Mouse (Mus musculus) CD8-positive naive resting alpha-beta T cell, adult 2 months (primary cell): ENCODE measurements around the gene Oas1e.
"Not testable (repeated sequence)": the region's sequence is repeated elsewhere in the genome, so short reads cannot be mapped to it uniquely, and the experiment has no call there.

Experiments used
- DNase-seq, 2 experiments: peaks; one replicate each; pipeline ENCODE4 v3.0.0; 2022; ENCODE audit warnings: low read depth in 2 of 2, low spot score in 2 of 2

Oas1e gene

GRCm38 (mm10) chr5:120795480-120796034 lies at the start of gene Oas1e:
TSS of gene Oas1e (minus strand) at chr5:120795530.
- DNase-seq: not testable (repeated sequence)

DNA sequence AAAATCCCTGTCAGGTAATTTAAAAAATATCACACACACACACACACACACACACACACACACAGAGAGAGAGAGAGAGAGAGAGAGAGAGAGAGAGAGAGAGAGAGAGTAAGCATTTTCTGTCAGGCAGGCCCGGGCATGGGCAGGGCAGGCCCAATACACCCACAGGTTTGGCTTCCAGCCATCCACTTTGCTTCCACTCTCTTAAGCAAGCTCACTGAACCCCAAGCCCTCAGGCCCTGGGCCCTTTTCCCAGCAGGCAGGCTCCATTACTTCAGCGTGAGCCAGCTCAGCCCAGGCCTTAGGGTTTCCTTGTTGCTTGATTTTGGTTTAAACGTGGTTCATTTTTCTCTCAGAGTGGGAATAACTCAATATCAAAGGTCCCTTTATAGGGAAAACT lies 49.4 kb upstream of the Oas1e start:
- DNase-seq: no peak

- DNase-seq: peak; percentile 54 to 68
Measured at GRCm38 (mm10) chr5:120836731-120837585, 41.6 kb upstream of the Oas1e start.

- no peak for DNase-seq
Measured at GRCm38 (mm10) chr5:120833335-120834280, 38.3 kb upstream of the Oas1e start.

DNA sequence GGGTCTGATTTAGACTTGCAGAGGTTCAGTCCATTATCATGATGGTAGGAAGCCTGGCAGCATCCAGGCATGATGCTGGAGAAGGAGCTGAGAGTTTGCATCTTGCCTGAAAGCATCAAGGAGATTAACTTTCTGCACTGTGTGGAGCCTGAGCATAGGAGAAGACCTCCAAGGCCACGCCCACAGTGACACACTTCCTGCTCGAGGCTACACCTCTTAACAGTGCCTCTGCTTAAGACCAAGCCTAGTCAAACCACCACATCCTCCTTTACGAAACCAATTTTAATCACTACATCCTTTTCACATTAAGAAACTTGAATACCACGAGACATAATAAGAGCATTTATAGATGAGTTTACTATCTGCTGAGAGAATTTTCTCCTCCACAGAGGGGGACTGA lies 35.7 kb upstream of the Oas1e start:
- peak; percentile 10 to 41 for DNase-seq

- no peak for DNase-seq
Measured at GRCm38 (mm10) chr5:120818999-120819398, 23.7 kb upstream of the Oas1e start.

DNA sequence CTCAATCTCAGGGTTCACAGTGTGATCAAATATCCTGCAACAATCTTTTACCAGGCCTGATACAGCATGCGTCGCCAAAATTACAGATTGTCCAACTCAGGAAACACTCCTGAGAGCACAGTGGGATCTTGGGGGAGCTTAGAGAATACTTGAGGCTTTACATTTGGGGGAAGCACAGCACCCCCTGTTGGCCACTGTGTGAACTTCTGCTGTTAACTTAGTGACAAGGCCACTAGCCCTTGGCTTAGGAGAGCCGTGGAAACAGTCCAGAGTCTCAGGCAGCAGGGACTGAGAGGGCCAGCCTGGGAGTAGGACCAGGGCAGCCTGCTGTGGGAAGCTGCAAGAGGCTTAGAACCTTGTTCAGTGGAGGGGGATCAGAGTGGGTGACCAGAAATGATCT lies 20.6 kb upstream of the Oas1e start:
- peak; percentile 58 to 69 for DNase-seq

- DNase-seq: no peak
Measured at GRCm38 (mm10) chr5:120813023-120813422, 17.7 kb upstream of the Oas1e start.

DNA sequence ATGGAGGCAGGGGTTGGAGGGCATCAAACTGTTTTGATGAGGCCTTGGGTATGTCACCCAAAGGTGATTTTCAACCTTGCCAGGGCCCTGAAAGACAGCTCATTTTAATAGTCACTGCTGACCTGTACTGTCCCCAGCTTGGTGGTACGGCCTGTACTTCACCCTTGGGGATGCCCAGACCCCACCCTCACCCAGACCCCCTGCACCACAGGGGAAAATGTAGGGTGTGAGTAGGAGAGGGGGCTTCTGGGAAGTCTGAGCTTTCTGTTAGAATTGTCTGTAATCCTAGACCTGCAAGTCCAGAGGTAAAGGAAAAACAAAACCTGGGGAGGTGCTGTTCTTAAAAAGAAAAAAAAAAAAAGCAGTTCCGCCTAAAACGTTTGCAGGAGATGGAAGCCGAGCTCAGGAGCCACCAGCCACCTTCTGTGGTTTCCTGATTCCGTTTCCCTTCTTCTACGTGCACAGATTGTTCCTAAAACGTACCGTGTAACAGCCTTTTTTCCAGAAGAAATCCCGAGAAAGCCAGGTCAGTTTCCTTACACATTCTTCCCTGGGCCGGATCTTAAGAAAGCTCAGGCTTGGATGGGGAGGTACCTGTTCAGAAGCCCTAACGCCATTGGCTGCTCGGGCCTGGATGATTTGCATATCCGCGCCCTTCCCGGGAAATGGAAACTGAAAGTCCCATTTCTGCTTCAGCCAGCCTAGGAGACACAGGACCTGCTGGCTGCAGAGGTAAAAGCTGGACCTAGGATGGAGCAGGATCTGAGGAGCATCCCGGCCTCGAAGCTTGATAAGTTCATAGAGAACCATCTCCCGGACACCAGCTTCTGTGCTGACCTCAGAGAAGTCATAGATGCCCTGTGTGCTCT lies 16.9 kb upstream of the Oas1e start, which contains the start of gene Oas1c:
TSS of gene Oas1c (minus strand) at position 564 of the 869 bp plus-strand sequence.
- peak; percentile 54 to 73 for DNase-seq

GRCm38 (mm10) chr5:120809171-120809570 lies 13.8 kb upstream of the Oas1e start:
- DNase-seq: no peak

GRCm38 (mm10) chr5:120806458-120806857 lies 11.1 kb upstream of the Oas1e start:
- peak; percentile 58 to 70 for DNase-seq

DNA sequence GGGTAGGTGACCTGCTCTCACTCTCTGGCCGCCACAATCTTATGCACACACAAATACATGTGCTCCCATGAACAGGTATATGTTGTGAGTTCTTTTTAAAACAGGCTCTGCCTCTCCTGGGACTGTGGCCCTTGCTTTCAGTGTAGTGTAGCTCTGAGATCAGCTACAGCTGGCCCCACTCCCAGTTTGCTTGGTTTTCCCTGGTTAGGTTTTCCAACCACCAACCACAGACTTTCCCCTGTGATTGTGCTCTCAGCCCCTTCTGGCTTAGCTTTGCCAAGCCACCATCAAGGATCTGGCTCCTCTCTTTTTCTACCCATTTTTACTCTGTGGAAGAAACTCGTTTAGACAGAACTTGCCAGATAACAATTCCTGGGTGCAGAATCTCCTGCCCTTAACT lies 8.3 kb upstream of the Oas1e start:
- no peak for DNase-seq

- DNase-seq: not testable (repeated sequence)
Measured at GRCm38 (mm10) chr5:120798943-120799342, 3.6 kb upstream of the Oas1e start.

DNA sequence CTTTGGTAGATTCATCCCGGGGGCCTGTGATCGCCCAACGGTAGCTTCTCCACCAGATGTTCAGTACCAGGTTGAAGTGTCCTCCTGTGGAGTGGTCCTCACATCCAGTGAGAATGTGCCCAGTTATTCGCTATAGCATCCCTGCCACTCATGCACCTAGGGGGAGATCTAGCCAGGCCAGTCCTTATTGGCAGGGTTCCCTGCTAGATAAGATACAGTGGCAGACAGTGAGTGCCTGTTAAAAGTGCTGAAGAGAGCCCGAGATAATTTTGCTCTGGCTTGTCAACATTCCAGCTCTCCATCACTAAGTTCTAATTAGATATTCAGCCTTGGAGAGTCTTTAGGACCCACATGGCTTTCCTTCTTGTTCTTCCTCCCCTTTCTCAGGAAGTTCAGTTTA lies 2.8 kb upstream of the Oas1e start:
- DNase-seq: not testable (repeated sequence)

GRCm38 (mm10) chr5:120793043-120793442 lies 2.3 kb downstream of the Oas1e start:
- peak; percentile 51 to 59 for DNase-seq

GRCm38 (mm10) chr5:120787042-120787441 lies 8.3 kb downstream of the Oas1e start:
- no peak for DNase-seq

GRCm38 (mm10) chr5:120782446-120782845 lies 12.9 kb downstream of the Oas1e start:
- no peak for DNase-seq

GRCm38 (mm10) chr5:120781646-120782045 lies 13.7 kb downstream of the Oas1e start:
- DNase-seq: peak in 1 of 2 experiments; percentile 42

- no peak for DNase-seq
Measured at GRCm38 (mm10) chr5:120779922-120780321, 15.4 kb downstream of the Oas1e start.

DNA sequence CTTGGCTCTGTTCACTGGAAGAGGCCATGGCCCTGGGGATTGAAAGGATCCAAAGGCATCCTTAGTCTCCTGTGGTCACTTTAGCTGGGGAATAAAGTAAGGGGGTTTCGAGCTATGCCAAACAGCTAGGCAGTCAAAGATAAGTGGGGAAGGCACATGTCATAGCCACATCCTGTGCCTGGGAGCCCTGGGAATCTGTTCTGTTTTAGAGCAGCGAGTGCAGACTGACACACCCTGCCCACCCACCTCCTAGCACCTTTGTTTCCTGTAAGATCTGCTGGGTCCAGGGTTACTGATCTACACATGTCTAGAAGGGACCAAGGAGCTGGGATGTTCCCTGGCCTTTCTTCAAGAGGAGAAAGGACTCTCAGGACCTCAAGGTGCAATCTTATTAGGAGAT lies 16.4 kb downstream of the Oas1e start:
- peak in 1 of 2 experiments; percentile 22 for DNase-seq
